Mouse (Mus musculus) left cerebral cortex, postnatal 14 days (tissue): ENCODE measurements at regions not wholly inside any gene's neighbourhood (a gene's known extent, or its start where the extent isn't known, plus 50 kb on each side); places are given as distances from the start of the nearest gene placed in this dataset.

ENCODE experiments used
- microRNA-seq, 2 experiments: library from miRNA; unstranded; fragments of <30 nt; microRNA quantifications; one replicate each; pipeline ENCODE4 v1.2.0; 2022

Small RNA genes in the stretch of these regions (microRNA-seq; reads per million reads assigned to microRNA genes)
- gene Gm23694 (0 reads per million in 2 experiments), gene Gm24096 (0 reads per million in 2 experiments)
